Mouse (Mus musculus): ENCODE data around the gene Mvb12b. TPM values are rescaled to one million over a fixed set of nuclear protein-coding genes. Genes with fewer than 3 reads are reported as not detected.

Mvb12b gene
- total RNA-seq, 1 experiment: 5.0 TPM

DNA sequence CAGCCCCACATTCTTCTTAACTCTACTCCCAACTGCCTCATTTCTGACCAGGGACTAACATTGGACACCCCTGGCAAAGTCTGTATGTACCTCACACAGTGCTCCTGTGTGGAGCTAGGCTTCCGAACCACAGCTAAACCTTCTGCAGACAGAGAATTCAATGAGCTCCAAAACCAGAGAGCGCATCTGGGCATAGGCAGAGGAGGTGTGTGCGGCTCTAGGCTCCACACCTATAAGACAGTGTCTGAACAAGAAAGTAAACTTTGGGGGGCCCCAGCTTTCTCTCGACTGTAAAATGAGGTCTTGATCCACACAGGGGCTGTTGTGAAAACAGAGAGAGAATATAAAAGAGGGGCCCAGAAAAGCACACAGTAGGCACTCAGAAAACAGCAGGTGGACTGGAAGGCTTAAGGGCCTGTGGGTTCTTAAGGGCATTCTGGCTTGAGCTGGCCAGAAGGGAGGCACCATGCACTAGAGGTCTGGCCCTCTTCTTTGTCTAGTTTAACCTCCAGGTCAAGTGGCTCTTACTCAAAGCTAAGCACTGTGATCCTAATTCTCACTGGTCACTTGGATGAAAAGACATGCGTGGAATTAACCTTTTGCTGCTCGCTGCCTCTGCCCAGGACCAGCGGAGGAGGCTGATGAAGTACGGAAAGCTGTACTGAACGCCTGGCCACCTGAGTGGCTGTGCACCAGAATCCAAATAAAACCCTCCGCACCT, 12.7 kb downstream of the Mvb12b start:
- Histone ChIP-seq H3K27ac (ENCODE audit: insufficient read depth, low read depth, low read length, poor library complexity, severe bottlenecking) (no peak overlapping the region), H3K36me3 (ENCODE audit: control insufficient read depth, insufficient read depth, low read length, poor library complexity, severe bottlenecking) (no peaks in the 10 kb centered on the region; the same call in 1 of the 2 replicates), H3K9ac (ENCODE audit: insufficient read depth, low read depth, low read length, poor library complexity, severe bottlenecking) (no peak overlapping the region), H3K4me1 (ENCODE audit: control insufficient read depth in 2 of 2, insufficient read depth in 2 of 2, low read length in 2 of 2, poor library complexity in 1 of 2) (peaks cover 0 to 16% of the 10 kb centered on the region in 2 experiments; a peak in 3 of 4 replicates), H3K4me3 (ENCODE audit: insufficient read depth in 1 of 2, low read depth in 1 of 2, low read length in 2 of 2, poor library complexity in 1 of 2, severe bottlenecking in 1 of 2) (no peak overlapping the region), H3K9me3 (ENCODE audit: control insufficient read depth, insufficient read depth, low read depth, low read length) (no peaks in the 10 kb centered on the region)
- in situ Hi-C loops (cut with MboI; ENCODE audit: low sequenced_read_pairs in 2 of 2, unreplicated experiment in 2 of 2): no loop called here
- no peak for TF ChIP-seq CHD2 (IDR thresholded peaks at IDR 0.05; ENCODE audit: low read depth, low read length)
- TF ChIP-seq ZC3H11A (IDR thresholded peaks at IDR 0.05; ENCODE audit: borderline replicate concordance, low read depth, low read length): no peak
- DNase-seq (ENCODE audit: low read depth, low spot score): no peak

DNA sequence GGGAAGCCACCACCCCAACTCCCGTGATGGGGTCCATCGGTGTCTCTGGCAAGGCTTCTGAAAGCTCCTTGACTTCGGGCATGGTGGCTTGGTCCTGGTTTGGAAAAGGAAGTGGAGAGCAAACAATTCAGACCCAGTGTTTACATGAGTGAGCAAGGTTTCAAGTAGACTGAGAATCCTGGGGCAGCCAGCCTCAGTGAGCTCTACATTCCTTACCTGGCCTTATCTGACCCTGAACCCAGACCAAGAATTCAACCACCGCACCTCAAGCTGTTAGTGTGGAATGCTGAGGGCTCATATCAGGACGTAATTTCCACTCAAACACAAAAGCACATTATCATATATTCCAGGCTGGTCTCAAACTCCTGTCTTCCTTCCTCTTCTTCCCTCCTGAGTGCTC, 13.4 kb downstream of the Mvb12b start:
- Histone ChIP-seq H3K36me3 (ENCODE audit: control insufficient read depth, insufficient read depth, low read length, poor library complexity, severe bottlenecking) (no peaks in the 10 kb centered on the region; the same call in 1 of the 2 replicates), H3K9ac (ENCODE audit: insufficient read depth, low read depth, low read length, poor library complexity, severe bottlenecking) (no peak overlapping the region), H3K4me3 (ENCODE audit: insufficient read depth in 1 of 2, low read depth in 1 of 2, low read length in 2 of 2, poor library complexity in 1 of 2, severe bottlenecking in 1 of 2) (no peak overlapping the region), H3K9me3 (ENCODE audit: control insufficient read depth, insufficient read depth, low read depth, low read length) (no peaks in the 10 kb centered on the region), H3K4me1 (ENCODE audit: control insufficient read depth in 2 of 2, insufficient read depth in 2 of 2, low read length in 2 of 2, poor library complexity in 1 of 2) (peaks cover 0 to 18% of the 10 kb centered on the region in 2 experiments; a peak in 3 of 4 replicates), H3K27ac (ENCODE audit: insufficient read depth, low read depth, low read length, poor library complexity, severe bottlenecking) (no peak overlapping the region)
- no peak for DNase-seq (ENCODE audit: low read depth, low spot score)
- TF ChIP-seq ZC3H11A (IDR thresholded peaks at IDR 0.05; ENCODE audit: borderline replicate concordance, low read depth, low read length): no peak
- TF ChIP-seq ZNF384 (IDR thresholded peaks at IDR 0.05; ENCODE audit: low read depth, low read length): no peak
- no peak for TF ChIP-seq MAFK (IDR thresholded peaks at IDR 0.05; ENCODE audit: insufficient read depth, low read depth, low read length)
- TF ChIP-seq CHD2 (IDR thresholded peaks at IDR 0.05; ENCODE audit: low read depth, low read length): no peak
- no peak for TF ChIP-seq HCFC1 (IDR thresholded peaks at IDR 0.05; ENCODE audit: borderline replicate concordance, insufficient read depth, low read length)
- in situ Hi-C loops (cut with MboI; ENCODE audit: low sequenced_read_pairs in 2 of 2, unreplicated experiment in 2 of 2): no loop called here

- Histone ChIP-seq H3K9ac (ENCODE audit: insufficient read depth, low read depth, low read length, poor library complexity, severe bottlenecking) (no peak overlapping the region), H3K36me3 (ENCODE audit: control insufficient read depth, insufficient read depth, low read length, poor library complexity, severe bottlenecking) (no peaks in the 10 kb centered on the region; the same call in 1 of the 2 replicates), H3K4me1 (ENCODE audit: control insufficient read depth in 2 of 2, insufficient read depth in 2 of 2, low read length in 2 of 2, poor library complexity in 1 of 2) (peaks cover 0 to 16% of the 10 kb centered on the region in 2 experiments; a peak in 3 of 4 replicates), H3K9me3 (ENCODE audit: control insufficient read depth, insufficient read depth, low read depth, low read length) (no peaks in the 10 kb centered on the region), H3K27ac (ENCODE audit: insufficient read depth, low read depth, low read length, poor library complexity, severe bottlenecking) (no peak overlapping the region), H3K4me3 (ENCODE audit: insufficient read depth in 1 of 2, low read depth in 1 of 2, low read length in 2 of 2, poor library complexity in 1 of 2, severe bottlenecking in 1 of 2) (no peak overlapping the region)
- in situ Hi-C loops (cut with MboI; ENCODE audit: low sequenced_read_pairs in 2 of 2, unreplicated experiment in 2 of 2): no loop called here
- TF ChIP-seq MAFK (IDR thresholded peaks at IDR 0.05; ENCODE audit: insufficient read depth, low read depth, low read length) (no peak), ZC3H11A (IDR thresholded peaks at IDR 0.05; ENCODE audit: borderline replicate concordance, low read depth, low read length) (no peak), CHD2 (IDR thresholded peaks at IDR 0.05; ENCODE audit: low read depth, low read length) (no peak), HCFC1 (IDR thresholded peaks at IDR 0.05; ENCODE audit: borderline replicate concordance, insufficient read depth, low read length) (no peak), ZNF384 (IDR thresholded peaks at IDR 0.05; ENCODE audit: low read depth, low read length) (no peak)
- no peak for DNase-seq (ENCODE audit: low read depth, low spot score)
These were observed 14.2 kb downstream of the Mvb12b start for GRCm38 (mm10) chr2:33873501-33873900.

DNA sequence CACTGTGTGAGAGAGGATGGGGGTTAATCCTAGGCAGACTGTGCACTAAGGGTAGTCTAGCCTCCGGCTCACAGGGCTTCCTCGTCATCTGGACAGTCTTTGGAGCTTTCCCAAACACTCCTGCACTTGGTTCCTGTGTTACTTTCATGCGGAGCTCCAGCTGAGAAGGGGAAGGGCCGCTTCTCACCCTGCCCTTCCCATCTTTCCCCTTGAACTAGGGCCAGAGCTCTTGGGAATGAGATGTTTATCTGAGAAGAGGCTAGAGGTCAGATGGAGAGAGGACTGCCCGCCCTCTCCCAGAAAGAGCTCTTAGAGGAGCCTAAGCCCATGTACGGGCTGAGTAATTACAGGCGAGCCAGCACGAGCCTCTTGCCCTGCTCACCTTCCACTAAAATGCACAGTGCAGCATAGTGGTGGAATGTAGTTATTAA, 14.9 kb downstream of the Mvb12b start:
- H3K4me1 ChIP-seq (ENCODE audit: control insufficient read depth in 2 of 2, insufficient read depth in 2 of 2, low read length in 2 of 2, poor library complexity in 1 of 2): peaks cover 0 to 12% of the 10 kb centered on the region in 2 experiments; a peak in 3 of 4 replicates

More for the DNA sequence above, 14.9 kb downstream of the Mvb12b start:
- Histone ChIP-seq H3K9me3 (ENCODE audit: control insufficient read depth, insufficient read depth, low read depth, low read length) (no peaks in the 10 kb centered on the region), H3K27ac (ENCODE audit: insufficient read depth, low read depth, low read length, poor library complexity, severe bottlenecking) (no peak overlapping the region), H3K36me3 (ENCODE audit: control insufficient read depth, insufficient read depth, low read length, poor library complexity, severe bottlenecking) (no peaks in the 10 kb centered on the region; the same call in 1 of the 2 replicates), H3K9ac (ENCODE audit: insufficient read depth, low read depth, low read length, poor library complexity, severe bottlenecking) (no peak overlapping the region), H3K4me3 (ENCODE audit: insufficient read depth in 1 of 2, low read depth in 1 of 2, low read length in 2 of 2, poor library complexity in 1 of 2, severe bottlenecking in 1 of 2) (no peak overlapping the region)
- in situ Hi-C loops (cut with MboI; ENCODE audit: low sequenced_read_pairs in 2 of 2, unreplicated experiment in 2 of 2): no loop called here
- DNase-seq (ENCODE audit: low read depth, low spot score): no peak
- TF ChIP-seq ZC3H11A (IDR thresholded peaks at IDR 0.05; ENCODE audit: borderline replicate concordance, low read depth, low read length) (no peak), ZNF384 (IDR thresholded peaks at IDR 0.05; ENCODE audit: low read depth, low read length) (no peak), CHD2 (IDR thresholded peaks at IDR 0.05; ENCODE audit: low read depth, low read length) (no peak)
